Mouse (Mus musculus): ENCODE data around the gene Zmym4.

DNA sequence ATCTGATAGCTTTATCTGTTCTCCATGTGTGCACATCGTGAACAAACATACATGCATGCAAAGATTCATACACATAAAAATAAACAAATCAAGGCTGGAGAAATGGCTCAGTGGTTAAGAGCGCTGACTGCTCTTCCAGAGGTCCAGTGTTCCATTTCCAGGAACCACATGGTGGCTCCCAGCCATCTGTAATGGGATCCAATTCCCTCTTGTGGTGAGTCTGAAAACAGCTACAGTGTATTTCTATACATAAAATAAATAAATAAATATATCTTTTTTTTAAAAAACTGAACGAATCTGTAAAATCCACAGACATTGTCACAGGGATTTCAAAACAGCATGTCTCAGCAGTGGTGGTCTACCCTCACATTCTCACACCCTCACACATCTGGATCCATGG is 10.8 kb upstream of the Zmym4 start:
- no peak for TF ChIP-seq POLR2A (IDR thresholded peaks at IDR 0.05; ENCODE audit: insufficient read depth, low read depth, low read length)
- TF ChIP-seq CTCF (IDR thresholded peaks at IDR 0.05; ENCODE audit: insufficient read depth, low read depth, low read length) = no peak
